Mouse (Mus musculus): ENCODE results near the gene Agr3. TPM values are rescaled to one million over a fixed set of nuclear protein-coding genes. Genes with fewer than 3 reads are reported as not detected.

The Agr3 gene
- polyA plus RNA-seq, 1 experiment from 2014 or later: 0.32 TPM

DNA sequence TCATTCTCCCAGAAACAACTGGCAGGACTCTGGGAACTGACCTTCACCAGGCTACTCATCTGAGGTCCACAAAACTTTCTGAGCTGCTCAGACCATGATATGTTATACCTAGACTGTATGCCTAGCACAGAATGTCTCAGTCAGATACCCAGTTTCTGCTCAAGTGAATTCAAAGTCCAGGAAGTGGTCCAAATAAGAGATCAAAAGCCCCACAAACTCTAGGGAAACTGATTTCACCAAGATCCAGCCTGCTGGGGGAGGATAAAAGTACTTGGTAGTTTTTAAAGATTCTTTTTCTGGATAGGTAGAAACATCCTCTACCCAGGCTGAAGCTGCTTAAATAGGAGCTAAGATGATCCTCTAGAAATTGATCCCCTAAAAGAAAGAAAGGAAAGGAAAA is 9.6 kb upstream of the Agr3 start:
- Histone ChIP-seq H3K36me3 (ENCODE audit: control insufficient read depth, insufficient read depth, low read length) (no peaks in the 10 kb centered on the region), H3K4me1 (replicated peaks; ENCODE audit: control insufficient read depth, insufficient read depth, low read length) (no peaks in the 10 kb centered on the region), H3K27me3 (ENCODE audit: control insufficient read depth, insufficient read depth, low read length) (no peaks in the 10 kb centered on the region), H3K27ac (ENCODE audit: low read depth, low read length) (no peak overlapping the region), H3K9ac (ENCODE audit: low read length) (no peak overlapping the region), H3K9me3 (ENCODE audit: control insufficient read depth, low read length) (no peaks in the 10 kb centered on the region), H3K4me3 (ENCODE audit: low read depth, low read length) (no peak overlapping the region), H3K4me2 (ENCODE audit: low read depth, low read length, severe bottlenecking) (no peak overlapping the region)
- ATAC-seq (replicated peaks; ENCODE audit: low FRiP score) (no peak), DNase-seq (ENCODE audit: low spot score) (no peak)

DNA sequence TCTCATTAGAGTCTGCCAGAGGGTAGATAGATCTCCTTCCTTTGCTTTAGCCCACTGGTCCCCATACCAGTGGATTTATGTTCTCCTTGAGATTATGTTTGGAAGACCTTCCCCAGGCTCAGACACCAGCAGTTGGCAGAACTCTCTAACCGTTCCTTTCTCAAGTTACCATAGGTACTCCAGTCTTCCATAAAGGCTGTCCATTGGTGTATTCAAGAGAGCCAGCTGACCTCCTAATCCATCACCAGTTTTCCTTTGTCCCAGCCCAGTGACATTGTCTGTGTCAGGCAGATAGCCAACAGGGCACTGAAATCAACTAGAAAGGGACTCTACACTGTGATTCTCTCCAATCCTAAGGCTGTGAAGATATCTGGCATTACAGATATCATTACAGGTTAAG is 9.0 kb upstream of the Agr3 start:
- H3K36me3 ChIP-seq (ENCODE audit: control insufficient read depth, insufficient read depth, low read length): no peaks in the 10 kb centered on the region
- H3K4me1 ChIP-seq (replicated peaks; ENCODE audit: control insufficient read depth, insufficient read depth, low read length): no peaks in the 10 kb centered on the region
- H3K4me3 ChIP-seq (ENCODE audit: low read depth, low read length): no peak overlapping the region
- no peaks in the 10 kb centered on the region for H3K9me3 ChIP-seq (ENCODE audit: control insufficient read depth, low read length)
- no peak overlapping the region for H3K9ac ChIP-seq (ENCODE audit: low read length)
- no peaks in the 10 kb centered on the region for H3K27me3 ChIP-seq (ENCODE audit: control insufficient read depth, insufficient read depth, low read length)
- no peak for DNase-seq (ENCODE audit: low spot score)
- no peak for ATAC-seq (replicated peaks; ENCODE audit: low FRiP score)
- no peak overlapping the region for H3K4me2 ChIP-seq (ENCODE audit: low read depth, low read length, severe bottlenecking)
- 25% methylated on average over 1 of the region's 1 CpGs for WGBS
- H3K27ac ChIP-seq (ENCODE audit: low read depth, low read length): no peak overlapping the region

DNA sequence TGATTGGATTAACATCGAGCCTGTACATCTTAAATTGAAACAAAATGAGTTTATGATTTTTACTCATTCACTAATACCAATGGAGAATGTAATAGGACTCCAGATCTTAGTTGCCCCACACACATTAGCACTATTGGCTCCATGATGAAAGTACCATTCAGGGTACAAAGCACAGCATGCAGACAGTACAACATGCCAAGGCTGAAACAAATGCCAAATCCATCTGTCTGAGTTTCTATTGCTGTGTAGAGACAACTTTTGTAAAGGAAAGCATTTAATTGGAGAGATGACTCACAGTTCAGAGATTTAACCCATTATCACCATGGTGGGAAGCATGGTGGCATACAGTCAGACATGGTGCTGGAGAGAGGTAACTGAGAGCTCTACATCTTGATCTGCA is 7.4 kb upstream of the Agr3 start:
- no peaks in the 10 kb centered on the region for H3K9me3 ChIP-seq (ENCODE audit: control insufficient read depth, low read length)
- no peak overlapping the region for H3K4me3 ChIP-seq (ENCODE audit: low read depth, low read length)
- WGBS: 76% methylated on average over 1 of the region's 1 CpGs
- no peak overlapping the region for H3K27ac ChIP-seq (ENCODE audit: low read depth, low read length)
- H3K36me3 ChIP-seq (ENCODE audit: control insufficient read depth, insufficient read depth, low read length): no peaks in the 10 kb centered on the region
- H3K9ac ChIP-seq (ENCODE audit: low read length): no peak overlapping the region
- no peaks in the 10 kb centered on the region for H3K4me1 ChIP-seq (replicated peaks; ENCODE audit: control insufficient read depth, insufficient read depth, low read length)
- no peaks in the 10 kb centered on the region for H3K27me3 ChIP-seq (ENCODE audit: control insufficient read depth, insufficient read depth, low read length)
- ATAC-seq (replicated peaks; ENCODE audit: low FRiP score): no peak
- no peak for DNase-seq (ENCODE audit: low spot score)
- no peak overlapping the region for H3K4me2 ChIP-seq (ENCODE audit: low read depth, low read length, severe bottlenecking)

DNA sequence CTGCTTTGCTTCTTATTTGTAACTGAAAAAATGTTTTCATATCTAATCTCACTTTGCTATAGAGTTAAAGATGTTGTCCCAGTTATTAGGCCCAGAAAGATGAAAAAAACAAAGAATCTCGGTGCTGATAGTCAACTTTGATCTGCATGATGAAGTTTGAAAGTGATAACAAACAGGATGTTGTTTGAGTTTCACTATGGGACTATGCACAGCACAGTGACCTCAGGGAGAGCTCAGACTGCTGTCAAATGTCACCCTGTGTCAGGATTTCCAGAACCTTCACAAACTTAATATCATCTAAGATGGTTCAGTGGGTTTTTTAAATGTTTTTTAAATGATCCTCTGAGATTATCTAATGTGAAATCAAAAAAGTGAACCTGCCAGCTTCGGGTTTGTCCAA is 2.4 kb downstream of the Agr3 start:
- no peak overlapping the region for H3K27ac ChIP-seq (ENCODE audit: low read depth, low read length)
- no peak overlapping the region for H3K9ac ChIP-seq (ENCODE audit: low read length)
- no peaks in the 10 kb centered on the region for H3K9me3 ChIP-seq (ENCODE audit: control insufficient read depth, low read length)
- H3K4me2 ChIP-seq (ENCODE audit: low read depth, low read length, severe bottlenecking): no peak overlapping the region
- no peaks in the 10 kb centered on the region for H3K36me3 ChIP-seq (ENCODE audit: control insufficient read depth, insufficient read depth, low read length)
- H3K27me3 ChIP-seq (ENCODE audit: control insufficient read depth, insufficient read depth, low read length): no peaks in the 10 kb centered on the region
- DNase-seq (ENCODE audit: low spot score): no peak
- ATAC-seq (replicated peaks; ENCODE audit: low FRiP score): no peak
- 75% methylated on average over 2 of the region's 2 CpGs for WGBS
- no peaks in the 10 kb centered on the region for H3K4me1 ChIP-seq (replicated peaks; ENCODE audit: control insufficient read depth, insufficient read depth, low read length)
- H3K4me3 ChIP-seq (ENCODE audit: low read depth, low read length): no peak overlapping the region

DNA sequence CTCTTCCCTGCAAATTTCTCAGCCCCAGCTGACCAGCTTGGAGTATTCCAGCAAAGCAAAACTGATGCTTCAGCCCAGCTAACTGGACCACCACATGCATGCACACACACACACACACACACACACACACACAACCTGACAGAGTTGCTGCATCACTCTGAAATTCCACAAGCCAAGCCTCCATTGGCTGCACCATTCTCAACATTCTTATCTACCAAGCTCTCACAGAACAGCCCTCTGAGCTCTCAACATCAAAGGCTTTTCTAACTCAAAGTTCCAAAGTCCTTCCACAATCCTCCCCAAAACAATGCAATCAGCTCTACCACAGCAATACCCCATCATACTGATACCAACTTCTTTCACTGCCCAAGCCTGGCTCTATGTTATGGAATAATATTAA is 7.4 kb downstream of the Agr3 start:
- ATAC-seq (replicated peaks; ENCODE audit: low FRiP score): no peak
- Histone ChIP-seq H3K36me3 (ENCODE audit: control insufficient read depth, insufficient read depth, low read length) (no peaks in the 10 kb centered on the region), H3K9ac (ENCODE audit: low read length) (no peak overlapping the region)

DNA sequence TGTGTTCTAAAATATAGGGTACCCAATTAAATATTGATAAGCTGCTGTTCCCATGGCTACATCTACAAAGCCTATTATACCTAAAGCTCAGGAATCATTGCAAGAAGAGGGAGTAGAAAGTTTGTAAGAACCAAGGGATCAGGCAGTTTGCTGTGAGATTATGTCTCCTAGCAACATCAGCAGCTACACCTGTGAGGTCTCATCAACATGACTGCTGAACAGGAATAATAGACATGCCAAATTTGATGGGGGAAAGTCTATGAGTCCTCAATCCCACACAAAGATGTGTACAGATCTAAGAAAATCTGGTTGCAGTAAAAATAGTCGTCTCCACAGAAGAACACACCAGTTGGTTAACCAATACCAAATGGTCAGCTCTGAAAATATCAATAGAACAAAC is 26.3 kb downstream of the Agr3 start:
- Histone ChIP-seq H3K4me2 (ENCODE audit: low read depth, low read length, severe bottlenecking) (no peak overlapping the region), H3K4me1 (replicated peaks; ENCODE audit: control insufficient read depth, insufficient read depth, low read length) (no peaks in the 10 kb centered on the region), H3K36me3 (ENCODE audit: control insufficient read depth, insufficient read depth, low read length) (no peaks in the 10 kb centered on the region), H3K27ac (ENCODE audit: low read depth, low read length) (no peak overlapping the region), H3K27me3 (ENCODE audit: control insufficient read depth, insufficient read depth, low read length) (no peaks in the 10 kb centered on the region), H3K9ac (ENCODE audit: low read length) (no peak overlapping the region), H3K9me3 (ENCODE audit: control insufficient read depth, low read length) (no peaks in the 10 kb centered on the region), H3K4me3 (ENCODE audit: low read depth, low read length) (no peak overlapping the region)
- WGBS: 47% methylated on average over 1 of the region's 1 CpGs
- ATAC-seq (replicated peaks; ENCODE audit: low FRiP score): no peak
- DNase-seq (ENCODE audit: low spot score): no peak

More for the DNA sequence above, 7.4 kb downstream of the Agr3 start:
- Histone ChIP-seq H3K9me3 (ENCODE audit: control insufficient read depth, low read length) (no peaks in the 10 kb centered on the region), H3K4me3 (ENCODE audit: low read depth, low read length) (no peak overlapping the region), H3K27ac (ENCODE audit: low read depth, low read length) (no peak overlapping the region), H3K4me1 (replicated peaks; ENCODE audit: control insufficient read depth, insufficient read depth, low read length) (no peaks in the 10 kb centered on the region), H3K27me3 (ENCODE audit: control insufficient read depth, insufficient read depth, low read length) (no peaks in the 10 kb centered on the region), H3K4me2 (ENCODE audit: low read depth, low read length, severe bottlenecking) (no peak overlapping the region)
- no peak for DNase-seq (ENCODE audit: low spot score)

DNA sequence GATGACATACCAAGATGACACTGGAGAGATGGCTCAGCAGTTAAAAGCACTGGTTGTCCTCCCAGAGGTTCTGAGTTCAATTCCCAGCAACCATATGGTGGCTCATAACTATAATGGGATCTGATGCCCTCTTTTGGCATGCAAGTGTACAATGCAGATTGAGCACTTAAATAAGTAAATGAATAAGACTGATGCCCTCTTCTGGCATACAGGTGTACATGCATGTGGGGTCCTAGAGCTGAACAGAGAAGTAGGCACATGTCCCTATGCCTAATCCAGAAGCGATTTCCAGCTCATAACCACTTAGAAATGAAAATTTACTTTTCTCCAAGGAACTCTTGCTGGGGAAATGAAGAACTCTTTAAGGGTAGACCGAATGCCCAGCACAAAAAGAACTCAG is 31.8 kb downstream of the Agr3 start:
- Histone ChIP-seq H3K27me3 (ENCODE audit: control insufficient read depth, insufficient read depth, low read length) (no peaks in the 10 kb centered on the region), H3K4me2 (ENCODE audit: low read depth, low read length, severe bottlenecking) (no peak overlapping the region), H3K4me3 (ENCODE audit: low read depth, low read length) (no peak overlapping the region), H3K4me1 (replicated peaks; ENCODE audit: control insufficient read depth, insufficient read depth, low read length) (no peaks in the 10 kb centered on the region), H3K9ac (ENCODE audit: low read length) (no peak overlapping the region), H3K36me3 (ENCODE audit: control insufficient read depth, insufficient read depth, low read length) (no peaks in the 10 kb centered on the region), H3K9me3 (ENCODE audit: control insufficient read depth, low read length) (no peaks in the 10 kb centered on the region), H3K27ac (ENCODE audit: low read depth, low read length) (no peak overlapping the region)
- 85% methylated on average over 2 of the region's 2 CpGs for WGBS
- DNase-seq (ENCODE audit: low spot score): no peak
- ATAC-seq (replicated peaks; ENCODE audit: low FRiP score): no peak

DNA sequence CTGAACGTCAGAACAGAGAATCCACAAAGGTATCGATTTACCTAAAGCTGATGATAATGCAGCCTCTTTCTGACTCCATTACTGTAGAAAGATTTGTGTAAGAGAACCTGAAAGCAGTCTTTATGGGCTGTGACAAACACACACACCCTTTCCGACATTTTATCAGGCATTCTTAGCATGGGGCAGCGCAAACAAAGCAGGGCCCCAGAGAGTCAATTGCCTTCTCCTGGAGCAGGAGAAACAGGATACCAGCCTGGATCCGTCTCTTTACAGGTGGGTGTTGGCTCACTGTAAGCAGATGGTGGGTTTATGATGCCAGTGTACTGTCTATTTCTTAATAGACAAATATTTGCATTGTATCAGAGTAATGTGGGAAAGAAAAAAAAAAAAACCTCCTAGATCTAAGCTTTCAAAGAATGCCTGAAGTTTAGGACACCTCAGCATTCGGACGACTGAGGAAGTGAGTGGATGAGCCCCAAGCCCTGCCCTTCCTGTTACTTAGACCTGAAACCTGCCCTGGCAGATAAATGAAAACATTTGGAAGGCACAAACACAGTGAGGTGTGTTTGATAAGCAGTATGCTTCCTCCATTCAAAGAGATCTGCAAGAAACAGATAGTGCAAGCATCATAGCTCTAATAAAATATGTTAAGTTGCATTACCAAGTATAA is 40.8 kb downstream of the Agr3 start:
- Histone ChIP-seq H3K27ac (ENCODE audit: low read depth, low read length) (no peak overlapping the region), H3K4me2 (ENCODE audit: low read depth, low read length, severe bottlenecking) (no peak overlapping the region), H3K4me1 (replicated peaks; ENCODE audit: control insufficient read depth, insufficient read depth, low read length) (no peaks in the 10 kb centered on the region), H3K9ac (ENCODE audit: low read length) (no peak overlapping the region), H3K27me3 (ENCODE audit: control insufficient read depth, insufficient read depth, low read length) (no peaks in the 10 kb centered on the region), H3K9me3 (ENCODE audit: control insufficient read depth, low read length) (no peaks in the 10 kb centered on the region), H3K36me3 (ENCODE audit: control insufficient read depth, insufficient read depth, low read length) (no peaks in the 10 kb centered on the region), H3K4me3 (ENCODE audit: low read depth, low read length) (no peak overlapping the region)
- no peak for ATAC-seq (replicated peaks; ENCODE audit: low FRiP score)
- no peak for DNase-seq (ENCODE audit: low spot score)
- 66% methylated on average over 7 of the region's 7 CpGs for WGBS

DNA sequence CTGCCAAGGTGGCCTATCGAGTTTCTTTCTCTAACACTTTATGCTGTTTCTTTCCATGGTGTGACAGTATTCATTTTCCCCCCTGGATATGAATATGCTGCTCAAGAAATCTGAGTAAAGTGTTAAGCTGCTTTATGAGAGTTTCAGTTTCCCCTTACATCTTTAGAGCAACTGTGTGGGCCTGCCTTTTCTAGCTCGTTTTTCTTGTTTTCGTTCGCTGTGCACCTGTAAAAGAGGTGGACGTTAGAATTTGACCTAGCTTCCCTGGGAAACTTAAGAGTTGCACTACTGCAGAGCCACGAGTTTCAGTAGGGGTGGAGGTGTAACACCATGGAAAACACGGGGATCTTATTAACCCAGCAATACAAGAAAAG is 41.3 kb downstream of the Agr3 start:
- no peak for DNase-seq (ENCODE audit: low spot score)
- no peak overlapping the region for H3K4me2 ChIP-seq (ENCODE audit: low read depth, low read length, severe bottlenecking)
- H3K4me3 ChIP-seq (ENCODE audit: low read depth, low read length): no peak overlapping the region
- no peak overlapping the region for H3K27ac ChIP-seq (ENCODE audit: low read depth, low read length)
- 83% methylated on average over 7 of the region's 7 CpGs for WGBS
- no peaks in the 10 kb centered on the region for H3K9me3 ChIP-seq (ENCODE audit: control insufficient read depth, low read length)
- no peaks in the 10 kb centered on the region for H3K4me1 ChIP-seq (replicated peaks; ENCODE audit: control insufficient read depth, insufficient read depth, low read length)
- H3K27me3 ChIP-seq (ENCODE audit: control insufficient read depth, insufficient read depth, low read length): no peaks in the 10 kb centered on the region
- ATAC-seq (replicated peaks; ENCODE audit: low FRiP score): no peak
- H3K9ac ChIP-seq (ENCODE audit: low read length): no peak overlapping the region
- no peaks in the 10 kb centered on the region for H3K36me3 ChIP-seq (ENCODE audit: control insufficient read depth, insufficient read depth, low read length)
